Mouse (Mus musculus): ENCODE measurements around the gene Agbl5.

DNA sequence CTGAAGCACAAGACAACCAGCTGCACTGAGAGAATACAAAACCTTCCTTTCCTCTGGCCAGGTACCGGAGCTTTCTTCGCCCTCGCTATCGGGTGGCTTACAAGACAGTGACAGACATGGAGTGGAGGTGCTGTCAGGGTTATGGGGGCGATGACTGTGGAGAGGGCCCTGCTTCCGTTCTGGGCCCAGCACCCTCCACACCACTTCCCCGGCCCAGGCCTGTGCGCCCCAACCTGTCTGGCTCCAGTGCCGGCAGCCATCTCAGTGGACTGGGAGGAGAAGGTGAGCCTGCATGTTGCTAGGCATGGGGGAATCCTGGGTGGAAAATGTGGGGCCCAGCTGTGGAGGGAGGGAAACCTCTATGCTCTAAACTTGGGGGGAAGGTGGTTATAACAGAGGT is 27.0 kb downstream of the Agbl5 start:
- TF ChIP-seq GATA1 (IDR thresholded peaks at IDR 0.05; ENCODE audit: borderline replicate concordance, low read length), result no peak
- no peak for TF ChIP-seq FLI1 (IDR thresholded peaks at IDR 0.05; ENCODE audit: low read length)
